Mouse (Mus musculus): ENCODE data around the gene Pou2f3. TPM values are rescaled to one million over a fixed set of nuclear protein-coding genes. Genes with fewer than 3 reads are reported as not detected.

The Pou2f3 gene
- polyA plus RNA-seq, 1 experiment from 2014 or later = not detected

GRCm38 (mm10) chr9:43107187-43107517 is 103.0 kb downstream of the Pou2f3 start, which contains the start of gene Arhgef12:
Gene Arhgef12, minus strand, starts transcription at chr9:43107239.
- Histone ChIP-seq H3K27me3 (replicated peaks; ENCODE audit: control insufficient read depth, insufficient read depth, low read length) (peaks cover 9% of the 10 kb centered on the region), H3K4me3 (ENCODE audit: low read depth, low read length) (peak within 1 kb of the TSS; percentile 93), H3K9me3 (ENCODE audit: control insufficient read depth, low read length) (no peaks in the 10 kb centered on the region), H3K27ac (ENCODE audit: low read depth, low read length) (peak within 1 kb of the TSS; percentile 82), H3K4me1 (replicated peaks; ENCODE audit: control insufficient read depth, insufficient read depth, low read length) (peaks cover 17% of the 10 kb centered on the region), H3K4me2 (peak within 1 kb of the TSS; percentile 86), H3K36me3 (ENCODE audit: control insufficient read depth, insufficient read depth, low read length) (no peaks in the 10 kb centered on the region), H3K9ac (ENCODE audit: low read depth, low read length) (peak within 1 kb of the TSS; percentile 85)
- no peak for DNase-seq (ENCODE audit: low spot score)
- no peak for ATAC-seq (replicated peaks; ENCODE audit: low FRiP score)
- WGBS = 40% methylated on average over 10 of the region's 10 CpGs

GRCm38 (mm10) chr9:43106426-43107186 is 103.6 kb downstream of the Pou2f3 start:
- Histone ChIP-seq H3K27me3 (replicated peaks; ENCODE audit: control insufficient read depth, insufficient read depth, low read length) (peaks cover 9% of the 10 kb centered on the region), H3K4me3 (ENCODE audit: low read depth, low read length) (peak overlapping the region; percentile 93), H3K4me2 (peak overlapping the region; percentile 86), H3K9me3 (ENCODE audit: control insufficient read depth, low read length) (no peaks in the 10 kb centered on the region), H3K27ac (ENCODE audit: low read depth, low read length) (peak overlapping the region; percentile 82), H3K9ac (ENCODE audit: low read depth, low read length) (peak overlapping the region; percentile 85), H3K4me1 (replicated peaks; ENCODE audit: control insufficient read depth, insufficient read depth, low read length) (peaks cover 19% of the 10 kb centered on the region), H3K36me3 (ENCODE audit: control insufficient read depth, insufficient read depth, low read length) (no peaks in the 10 kb centered on the region)
- DNase-seq (ENCODE audit: low spot score) (no peak), ATAC-seq (replicated peaks; ENCODE audit: low FRiP score) (no peak)
- WGBS = 23% methylated on average over 22 of the region's 22 CpGs

GRCm38 (mm10) chr9:43105664-43106361 is 104.4 kb downstream of the Pou2f3 start:
- ATAC-seq (replicated peaks; ENCODE audit: low FRiP score) (peak; percentile 70), DNase-seq (ENCODE audit: low spot score) (peak; percentile 85)
- Histone ChIP-seq H3K4me3 (ENCODE audit: low read depth, low read length) (peak overlapping the region; percentile 93), H3K27ac (ENCODE audit: low read depth, low read length) (peak overlapping the region; percentile 82), H3K9me3 (ENCODE audit: control insufficient read depth, low read length) (no peaks in the 10 kb centered on the region), H3K27me3 (replicated peaks; ENCODE audit: control insufficient read depth, insufficient read depth, low read length) (peaks cover 9% of the 10 kb centered on the region), H3K36me3 (ENCODE audit: control insufficient read depth, insufficient read depth, low read length) (no peaks in the 10 kb centered on the region), H3K4me2 (peak overlapping the region; percentile 86), H3K4me1 (replicated peaks; ENCODE audit: control insufficient read depth, insufficient read depth, low read length) (peaks cover 19% of the 10 kb centered on the region), H3K9ac (ENCODE audit: low read depth, low read length) (peak overlapping the region; percentile 85)
- under 1% methylated on average over 84 of the region's 91 CpGs for WGBS

GRCm38 (mm10) chr9:43104873-43105663 is 105.1 kb downstream of the Pou2f3 start:
- Histone ChIP-seq H3K4me1 (replicated peaks; ENCODE audit: control insufficient read depth, insufficient read depth, low read length) (peaks cover 19% of the 10 kb centered on the region), H3K4me3 (ENCODE audit: low read depth, low read length) (peak overlapping the region; percentile 93), H3K36me3 (ENCODE audit: control insufficient read depth, insufficient read depth, low read length) (no peaks in the 10 kb centered on the region), H3K27ac (ENCODE audit: low read depth, low read length) (peak overlapping the region; percentile 82), H3K27me3 (replicated peaks; ENCODE audit: control insufficient read depth, insufficient read depth, low read length) (peaks cover 6% of the 10 kb centered on the region), H3K9me3 (ENCODE audit: control insufficient read depth, low read length) (no peaks in the 10 kb centered on the region), H3K9ac (ENCODE audit: low read depth, low read length) (peak overlapping the region; percentile 85), H3K4me2 (peak overlapping the region; percentile 86)
- ATAC-seq (replicated peaks; ENCODE audit: low FRiP score) (peak; percentile 46; the same call in 1 of the 2 replicates), DNase-seq (ENCODE audit: low spot score) (peak; percentile 39)
- under 1% methylated on average over 37 of the region's 40 CpGs for WGBS

GRCm38 (mm10) chr9:43104526-43104872 is 105.7 kb downstream of the Pou2f3 start:
- Histone ChIP-seq H3K27me3 (replicated peaks; ENCODE audit: control insufficient read depth, insufficient read depth, low read length) (peaks cover 5% of the 10 kb centered on the region), H3K4me1 (replicated peaks; ENCODE audit: control insufficient read depth, insufficient read depth, low read length) (peaks cover 19% of the 10 kb centered on the region), H3K27ac (ENCODE audit: low read depth, low read length) (no peak overlapping the region), H3K4me2 (peak overlapping the region; percentile 86), H3K36me3 (ENCODE audit: control insufficient read depth, insufficient read depth, low read length) (no peaks in the 10 kb centered on the region), H3K9me3 (ENCODE audit: control insufficient read depth, low read length) (no peaks in the 10 kb centered on the region), H3K4me3 (ENCODE audit: low read depth, low read length) (peak overlapping the region; percentile 93), H3K9ac (ENCODE audit: low read depth, low read length) (peak overlapping the region; percentile 85)
- DNase-seq (ENCODE audit: low spot score) (no peak), ATAC-seq (replicated peaks; ENCODE audit: low FRiP score) (no peak)
- WGBS = 12% methylated on average over 4 of the region's 4 CpGs

GRCm38 (mm10) chr9:43103675-43104299 is 106.4 kb downstream of the Pou2f3 start:
- Histone ChIP-seq H3K4me3 (ENCODE audit: low read depth, low read length) (peak overlapping the region; percentile 93), H3K27me3 (replicated peaks; ENCODE audit: control insufficient read depth, insufficient read depth, low read length) (peaks cover 5% of the 10 kb centered on the region), H3K27ac (ENCODE audit: low read depth, low read length) (no peak overlapping the region), H3K36me3 (ENCODE audit: control insufficient read depth, insufficient read depth, low read length) (no peaks in the 10 kb centered on the region), H3K4me1 (replicated peaks; ENCODE audit: control insufficient read depth, insufficient read depth, low read length) (peaks cover 19% of the 10 kb centered on the region), H3K9me3 (ENCODE audit: control insufficient read depth, low read length) (no peaks in the 10 kb centered on the region), H3K9ac (ENCODE audit: low read depth, low read length) (0 out of 2 replicates have a peak overlapping the region, but pooled peaks have one; percentile 50), H3K4me2 (peak overlapping the region; percentile 86)
- WGBS = 33% methylated on average over 4 of the region's 4 CpGs
- no peak for ATAC-seq (replicated peaks; ENCODE audit: low FRiP score)
- DNase-seq (ENCODE audit: low spot score) = no peak

GRCm38 (mm10) chr9:43102931-43103330 is 107.2 kb downstream of the Pou2f3 start:
- Histone ChIP-seq H3K36me3 (ENCODE audit: control insufficient read depth, insufficient read depth, low read length) (no peaks in the 10 kb centered on the region), H3K27me3 (replicated peaks; ENCODE audit: control insufficient read depth, insufficient read depth, low read length) (peaks cover 3% of the 10 kb centered on the region), H3K9ac (ENCODE audit: low read depth, low read length) (peak overlapping the region; percentile 20; the same call in 1 of the 2 replicates), H3K4me3 (ENCODE audit: low read depth, low read length) (peak overlapping the region; percentile 93), H3K27ac (ENCODE audit: low read depth, low read length) (peak overlapping the region; percentile 35; the same call in 1 of the 2 replicates), H3K4me2 (peak overlapping the region; percentile 86), H3K9me3 (ENCODE audit: control insufficient read depth, low read length) (no peaks in the 10 kb centered on the region), H3K4me1 (replicated peaks; ENCODE audit: control insufficient read depth, insufficient read depth, low read length) (peaks cover 19% of the 10 kb centered on the region)
- no peak for ATAC-seq (replicated peaks; ENCODE audit: low FRiP score)
- 70% methylated on average over 2 of the region's 2 CpGs for WGBS
- DNase-seq (ENCODE audit: low spot score) = no peak

Measured in liver, embryonic 11.5 days (tissue).